Mouse (Mus musculus): ENCODE measurements at regions not wholly inside any gene's neighbourhood (a gene's known extent, or its start where the extent isn't known, plus 50 kb on each side); places are given as distances from the start of the nearest gene placed in this dataset.

- TF ChIP-seq POLR2A (IDR thresholded peaks at IDR 0.05; ENCODE audit: borderline replicate concordance, extremely low read depth, insufficient read depth, insufficient read length, poor library complexity, severe bottlenecking): no peak
- no peak for TF ChIP-seq CTCF (IDR thresholded peaks at IDR 0.05; ENCODE audit: borderline replicate concordance, extremely low read depth, insufficient read depth, insufficient read length)
- DNase-seq (ENCODE audit: low read depth): peak; percentile 72
Measured at GRCm38 (mm10) chr9:71355721-71356120, 130.0 kb downstream of the Polr2m start.
